Comparison of ENCODE assay signal across 8 mouse cellular contexts in genomic region chr4:147904313-147905089, GRCm38 (mm10). TPM values are rescaled to one million over a fixed set of nuclear protein-coding genes. Genes with fewer than 3 reads are reported as not detected.
A peak's percentile ranks its signal among the peaks of the same experiment; 100 is the strongest.
DNase-seq lines count a peak whose midpoint lies in the region; ATAC-seq and TF ChIP-seq lines count a peak whose summit lies in the region.

Gene Mfn2 (minus strand): TSS chr4:147904704.

- DNase-seq in CD8-positive naive resting alpha-beta T cell, adult 2 months (ENCODE audit: low read depth in 2 of 2, low spot score in 2 of 2) = peak; percentile 72 to 84
- DNase-seq in c-Kit-positive CD71-negative TER-119-negative erythroid progenitor cells, embryonic 14.5 days (ENCODE audit: low read depth) = peak; percentile 83
- DNase-seq in forebrain, embryonic 10.5 days (ENCODE audit: extremely low spot score, low spot score) = peak; percentile 92
- DNase-seq in kidney, postnatal 25 days = peak; percentile 93 to 95
- DNase-seq in liver, embryonic 14.5 days (ENCODE audit: low read depth in 3 of 3, low spot score in 3 of 3) = peak; percentile 78 to 81 (median 80)
- DNase-seq in neural tube, embryonic 11.5 days (ENCODE audit: low spot score) = peak; percentile 91
- DNase-seq in stomach, postnatal 0 days (ENCODE audit: low spot score) = peak; percentile 87

- peaks cover 20% of the 10 kb centered on the region for H3K4me1 ChIP-seq in forebrain, embryonic 10.5 days
- peaks cover 44% of the 10 kb centered on the region for H3K4me1 ChIP-seq in heart, embryonic 15.5 days (replicated peaks)
- H3K4me1 ChIP-seq in liver, embryonic 14.5 days (replicated peaks; ENCODE audit: control insufficient read depth in 2 of 2, insufficient read depth in 2 of 2, low read length in 1 of 2) = peaks cover 6 to 11% of the 10 kb centered on the region in 2 experiments; a peak in 3 of 4 replicates
- peaks cover 6% of the 10 kb centered on the region for H3K4me1 ChIP-seq in neural tube, embryonic 11.5 days (ENCODE audit: control insufficient read depth, insufficient read depth, low read length)
- peaks cover 8% of the 10 kb centered on the region; the same call in 1 of the 2 replicates for H3K4me1 ChIP-seq in stomach, postnatal 0 days (replicated peaks; ENCODE audit: control insufficient read depth, insufficient read depth)

- no peak for TF ChIP-seq CTCF in liver, embryonic 14.5 days (IDR thresholded peaks at IDR 0.05; ENCODE audit: low read depth)
- no peak for TF ChIP-seq CTCF in stomach, postnatal 0 days (IDR thresholded peaks at IDR 0.05; ENCODE audit: low read depth)

- peak within 1 kb of the TSS; percentile 93 for H3K4me3 ChIP-seq in forebrain, embryonic 10.5 days
- H3K4me3 ChIP-seq in heart, embryonic 15.5 days = peak within 1 kb of the TSS; percentile 92
- peak within 1 kb of the TSS; percentile 89 to 93 for H3K4me3 ChIP-seq in liver, embryonic 14.5 days (ENCODE audit: insufficient read depth in 1 of 2, low read depth in 2 of 2, low read length in 2 of 2)
- peak within 1 kb of the TSS; percentile 69 for H3K4me3 ChIP-seq in neural tube, embryonic 11.5 days (ENCODE audit: low read depth, low read length)
- peak within 1 kb of the TSS; percentile 94 for H3K4me3 ChIP-seq in stomach, postnatal 0 days (ENCODE audit: low read depth, low read length)

- no peaks in the 10 kb centered on the region for H3K9me3 ChIP-seq in forebrain, embryonic 10.5 days
- H3K9me3 ChIP-seq in heart, embryonic 15.5 days (replicated peaks) = no peaks in the 10 kb centered on the region
- no peaks in the 10 kb centered on the region for H3K9me3 ChIP-seq in liver, embryonic 14.5 days (ENCODE audit: control insufficient read depth, low read length)
- no peaks in the 10 kb centered on the region for H3K9me3 ChIP-seq in neural tube, embryonic 11.5 days (ENCODE audit: control insufficient read depth, low read length)
- no peaks in the 10 kb centered on the region for H3K9me3 ChIP-seq in stomach, postnatal 0 days (ENCODE audit: control insufficient read depth, low read length)

- under 1% methylated on average over 56 of the region's 59 CpGs for WGBS in forebrain, embryonic 10.5 days
- WGBS in heart, embryonic 15.5 days = under 1% methylated on average over 59 of the region's 59 CpGs
- under 1% methylated on average over 55 of the region's 59 CpGs for WGBS in liver, embryonic 14.5 days (ENCODE audit: insufficient replicate concordance)
- WGBS in neural tube, embryonic 11.5 days = under 1% methylated on average over 58 of the region's 59 CpGs
- under 1% methylated on average over 46 of the region's 59 CpGs for WGBS in stomach, postnatal 0 days

- H3K27me3 ChIP-seq in forebrain, embryonic 10.5 days (ENCODE audit: poor library complexity, severe bottlenecking) = no peaks in the 10 kb centered on the region
- no peaks in the 10 kb centered on the region for H3K27me3 ChIP-seq in heart, embryonic 15.5 days
- H3K27me3 ChIP-seq in liver, embryonic 14.5 days (ENCODE audit: control insufficient read depth, insufficient read depth, low read length) = no peaks in the 10 kb centered on the region
- no peaks in the 10 kb centered on the region for H3K27me3 ChIP-seq in neural tube, embryonic 11.5 days (ENCODE audit: control insufficient read depth, insufficient read depth, low read length)
- H3K27me3 ChIP-seq in stomach, postnatal 0 days (ENCODE audit: control insufficient read depth, insufficient read depth, low read length) = no peaks in the 10 kb centered on the region

- peak; percentile 93 for ATAC-seq in heart, embryonic 15.5 days (replicated peaks; ENCODE audit: insufficient number of reproducible peaks, insufficient read depth, low FRiP score, low read depth)
- peak; percentile 95 for ATAC-seq in liver, embryonic 14.5 days (ENCODE audit: insufficient read depth)
- ATAC-seq in neural tube, embryonic 11.5 days (ENCODE audit: insufficient read depth, low FRiP score, low TSS enrichment) = peak; percentile 96
- ATAC-seq in stomach, postnatal 0 days (ENCODE audit: low FRiP score, low TSS enrichment) = peak; percentile 85

- peak within 1 kb of the TSS; percentile 91 for H3K9ac ChIP-seq in heart, embryonic 15.5 days
- peak within 1 kb of the TSS; percentile 90 for H3K9ac ChIP-seq in liver, embryonic 14.5 days (replicated peaks)
- H3K9ac ChIP-seq in neural tube, embryonic 11.5 days (ENCODE audit: low read length) = peak within 1 kb of the TSS; percentile 72
- H3K9ac ChIP-seq in stomach, postnatal 0 days (ENCODE audit: low read length) = peak within 1 kb of the TSS; percentile 89

- peak within 1 kb of the TSS; percentile 99 for H3K27ac ChIP-seq in forebrain, embryonic 10.5 days
- peak within 1 kb of the TSS; percentile 92 for H3K27ac ChIP-seq in heart, embryonic 15.5 days
- H3K27ac ChIP-seq in liver, embryonic 14.5 days = peak within 1 kb of the TSS; percentile 10
- peak within 1 kb of the TSS; percentile 57; the same call in 1 of the 2 replicates for H3K27ac ChIP-seq in neural tube, embryonic 11.5 days (ENCODE audit: low read depth, low read length)
- H3K27ac ChIP-seq in stomach, postnatal 0 days (replicated peaks) = peak within 1 kb of the TSS; percentile 89

- peak within 1 kb of the TSS; percentile 74 for H3K4me2 ChIP-seq in heart, embryonic 15.5 days
- H3K4me2 ChIP-seq in liver, embryonic 14.5 days (ENCODE audit: low read depth) = peak within 1 kb of the TSS; percentile 82
- H3K4me2 ChIP-seq in neural tube, embryonic 11.5 days (ENCODE audit: low read depth) = peak within 1 kb of the TSS; percentile 55
- peak within 1 kb of the TSS; percentile 70 for H3K4me2 ChIP-seq in stomach, postnatal 0 days (replicated peaks; ENCODE audit: low read depth)

- no peak for TF ChIP-seq EP300 in liver, embryonic 14.5 days (IDR thresholded peaks at IDR 0.05; ENCODE audit: low read depth)
- TF ChIP-seq EP300 in stomach, postnatal 0 days (optimal IDR thresholded peaks at IDR 0.05) = no peak

- peaks cover 36% of the 10 kb centered on the region for H3K36me3 ChIP-seq in forebrain, embryonic 10.5 days (replicated peaks)
- peaks cover 26% of the 10 kb centered on the region; the same call in 1 of the 2 replicates for H3K36me3 ChIP-seq in heart, embryonic 15.5 days
- peaks cover 5% of the 10 kb centered on the region; the same call in 1 of the 2 replicates for H3K36me3 ChIP-seq in liver, embryonic 14.5 days (replicated peaks; ENCODE audit: control insufficient read depth, insufficient read depth, low read depth)
- H3K36me3 ChIP-seq in neural tube, embryonic 11.5 days (ENCODE audit: control insufficient read depth, insufficient read depth, low read length) = peaks cover 5% of the 10 kb centered on the region; the same call in 1 of the 2 replicates
- H3K36me3 ChIP-seq in stomach, postnatal 0 days (ENCODE audit: control insufficient read depth, insufficient read depth, low read length) = no peaks in the 10 kb centered on the region; the same call in 1 of the 2 replicates

RNA-seq across cellular contexts. Expression of gene Mfn2, which starts in this region (rescaled TPM):
- polyA plus RNA-seq in forebrain, embryonic 10.5 days (2016; fragmentation: Nextera tagmentation; extraction: Ambion mirVana) = 42.9 and 43.4 TPM in 2 replicates
- polyA plus RNA-seq in heart, embryonic 15.5 days (2015; fragmentation: Nextera tagmentation; extraction: Ambion mirVana) = 141 and 144 TPM in 2 replicates
- 7.5 and 8.6 TPM in 2 replicates for polyA plus RNA-seq in liver, embryonic 14.5 days (2012; rRNA removed)
- 9.2 and 11.1 TPM in 2 replicates for polyA plus RNA-seq in liver, embryonic 14.5 days (2014; fragmentation: Nextera tagmentation; extraction: Ambion mirVana)
- polyA plus RNA-seq in neural tube, embryonic 11.5 days (2014; fragmentation: Nextera tagmentation; extraction: Ambion mirVana) = 47.5 and 50.0 TPM in 2 replicates
- 26.7 and 27.2 TPM in 2 replicates for polyA plus RNA-seq in stomach, postnatal 0 days (2015; fragmentation: Nextera tagmentation; extraction: Ambion mirVana)

Comparison
In these comparisons a context has a peak if more than half of its experiments do, and no peak if none do; other contexts are left out.
1. Peak in every context shown above with its lines: DNase-seq, ATAC-seq, H3K4me3 ChIP-seq and H3K27ac ChIP-seq.
2. H3K27ac ChIP-seq: peak in every context shown above with its lines; median percentile 99 in forebrain, embryonic 10.5 days; 92 in heart, embryonic 15.5 days; 89 in stomach, postnatal 0 days; 57 in neural tube, embryonic 11.5 days; 10 in liver, embryonic 14.5 days.